Mouse (Mus musculus) induced T-regulatory cell, adult 2 months (primary cell): ENCODE data around the gene Cdk14.

Source experiments
- DNase-seq: peaks from one replicate; pipeline ENCODE4 v3.0.0-alpha.2; 2012; ENCODE audit warnings: low read depth

Cdk14 gene

DNA sequence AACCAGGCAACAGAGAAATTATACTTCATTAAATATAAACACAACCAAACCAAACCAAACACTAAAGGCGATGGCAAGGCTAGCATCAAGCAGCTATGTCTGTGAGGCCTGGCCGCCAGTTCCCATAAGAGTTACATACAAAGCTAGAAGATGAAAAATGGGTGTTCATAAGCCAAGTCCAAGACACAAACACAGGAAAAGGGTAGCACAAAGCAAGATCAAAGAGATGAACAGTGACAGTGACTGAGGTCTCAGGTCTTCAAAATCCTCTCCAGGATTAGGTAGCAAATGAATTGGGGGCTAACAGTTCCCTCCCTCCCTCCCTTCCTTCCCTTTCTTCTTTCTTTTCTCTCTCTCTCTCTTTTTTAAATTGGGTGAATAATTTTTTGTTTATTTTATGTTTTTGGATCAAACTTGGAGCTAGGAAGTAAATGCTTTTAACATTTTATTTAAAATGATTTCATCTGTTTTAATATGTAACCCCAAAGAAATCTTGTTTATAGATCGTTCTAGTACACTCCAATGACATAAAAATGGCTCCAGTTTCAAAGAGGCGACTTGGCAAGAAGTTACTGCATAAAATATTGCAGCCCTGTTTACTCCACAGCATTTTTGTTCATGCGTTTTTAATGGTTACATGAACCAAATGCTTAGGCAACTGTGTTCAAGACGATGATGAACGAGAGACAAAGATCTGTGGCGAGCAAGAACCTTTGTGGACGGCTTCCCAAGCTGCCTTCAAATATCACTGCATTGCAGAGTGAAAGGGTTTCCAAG lies 568.0 kb downstream of the Cdk14 start:
- DNase-seq, result no peak

DNA sequence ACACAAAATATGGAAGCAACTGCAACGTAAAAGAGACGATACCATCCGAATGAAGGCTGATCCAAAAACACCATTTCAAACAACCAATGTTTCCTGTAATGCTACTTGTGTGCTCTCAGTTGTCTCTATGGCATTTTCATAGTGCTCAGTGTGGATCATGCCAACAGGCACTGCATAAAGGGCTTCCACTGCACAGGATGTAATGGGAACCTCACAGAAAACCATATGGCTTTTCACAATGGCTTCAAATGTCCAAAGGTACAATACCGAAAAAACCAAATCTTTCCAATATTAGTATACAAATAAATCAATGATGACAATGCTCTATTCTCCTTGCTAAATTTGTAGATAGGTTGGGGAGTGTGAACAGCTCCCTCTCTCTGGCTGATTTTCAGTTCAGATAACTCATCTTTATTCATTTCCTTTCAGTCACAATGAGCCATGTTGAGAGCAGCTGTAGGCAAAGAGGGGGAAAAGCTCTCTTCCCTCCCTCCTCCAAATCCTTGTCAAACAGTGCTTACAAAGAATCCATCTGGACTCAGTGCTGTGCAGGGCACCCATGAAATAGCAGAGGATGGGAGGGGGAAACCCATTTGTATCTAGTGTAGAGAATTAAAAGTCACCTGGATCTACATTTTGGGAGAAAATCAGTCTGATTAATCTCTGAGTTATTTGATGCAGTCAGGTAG lies 568.7 kb downstream of the Cdk14 start:
- DNase-seq, result no peak

DNA sequence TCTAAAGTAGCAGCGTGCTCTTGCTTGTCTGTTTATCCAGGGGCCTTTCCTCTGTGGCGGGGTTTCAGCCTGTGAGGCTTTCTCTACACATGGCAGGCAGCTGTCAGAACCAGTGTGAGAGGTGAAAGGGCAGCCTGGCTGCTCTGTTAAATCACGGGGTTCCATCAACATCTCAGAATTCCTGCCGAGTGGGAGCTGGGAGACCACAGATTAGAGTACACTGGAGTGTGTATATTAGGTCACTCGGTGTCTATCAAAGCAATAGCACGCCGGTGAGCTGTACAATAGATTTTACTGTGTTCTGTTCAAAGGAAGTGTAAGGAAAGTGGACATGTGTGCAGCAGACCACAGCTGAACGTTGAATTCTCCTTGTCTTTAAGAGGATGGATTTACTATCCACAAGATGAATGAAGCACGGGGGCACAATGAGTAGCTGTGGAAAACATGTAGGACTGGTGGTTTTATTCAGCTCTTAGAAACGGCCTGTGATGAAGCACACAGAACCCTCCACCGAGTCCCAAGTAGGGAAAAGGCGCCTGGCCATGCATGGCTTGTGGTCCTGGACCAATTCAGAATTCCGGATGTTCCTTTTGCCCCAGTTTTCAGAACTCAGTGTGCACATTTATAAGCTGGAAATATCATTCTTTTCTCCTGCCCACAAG lies 585.2 kb downstream of the Cdk14 start:
- DNase-seq, result no peak

DNA sequence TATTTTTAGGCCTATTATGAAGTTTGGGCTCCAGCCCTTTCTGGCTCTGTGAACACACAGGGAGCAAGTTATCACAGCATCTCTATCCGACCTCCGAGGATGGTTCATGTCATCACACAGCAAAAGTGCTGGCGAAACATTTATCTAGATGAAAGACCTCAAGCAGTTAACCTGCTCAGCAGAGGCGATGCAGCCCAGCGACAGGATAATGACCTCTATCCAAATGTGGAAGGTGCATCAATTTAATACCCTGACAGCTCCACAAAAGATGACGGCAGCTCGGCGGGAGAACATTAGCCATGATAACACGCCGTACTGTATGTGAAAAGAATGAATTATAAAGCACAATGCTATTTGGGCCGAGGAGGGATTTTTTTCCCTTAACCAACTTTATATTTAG lies 586.2 kb downstream of the Cdk14 start:
- DNase-seq, result no peak

DNA sequence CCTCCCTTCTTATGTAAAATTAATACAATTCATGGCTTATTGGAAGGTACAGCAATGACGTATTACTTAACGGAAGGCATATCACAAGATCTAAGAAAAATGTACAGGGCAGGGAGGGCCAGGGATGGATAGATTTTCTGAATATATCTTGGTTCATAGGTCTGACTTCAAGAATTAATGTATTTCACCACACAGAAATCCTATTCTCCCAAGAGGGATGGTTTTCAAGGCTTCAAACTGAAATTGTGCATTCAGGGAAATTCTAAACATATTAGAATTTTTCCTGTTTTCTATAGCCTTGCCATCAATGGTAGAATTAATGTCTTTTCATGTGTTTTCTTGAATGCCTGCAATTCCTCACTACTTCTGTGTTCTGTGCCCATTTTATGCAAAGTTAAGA lies 593.2 kb downstream of the Cdk14 start:
- DNase-seq, result no peak

DNA sequence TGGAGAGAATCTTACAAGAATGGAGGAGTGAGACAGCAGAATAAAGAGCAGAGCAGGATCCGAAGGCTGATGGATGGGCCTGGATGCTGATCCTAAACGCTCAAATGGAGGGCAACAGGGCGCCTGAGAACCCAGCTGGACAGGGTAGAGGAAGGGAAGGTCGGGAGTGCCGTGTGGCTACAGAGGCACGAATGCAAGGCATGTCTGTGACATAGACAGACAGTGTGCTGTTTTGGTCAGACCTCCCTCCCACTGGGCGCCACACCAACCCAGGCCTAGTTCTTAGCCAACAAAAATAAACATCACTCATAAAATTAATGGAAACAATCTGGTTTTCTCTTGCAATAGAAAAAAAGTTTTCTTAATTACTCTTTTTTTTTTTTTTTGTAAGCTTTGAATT lies 594.2 kb downstream of the Cdk14 start:
- DNase-seq, result no peak

DNA sequence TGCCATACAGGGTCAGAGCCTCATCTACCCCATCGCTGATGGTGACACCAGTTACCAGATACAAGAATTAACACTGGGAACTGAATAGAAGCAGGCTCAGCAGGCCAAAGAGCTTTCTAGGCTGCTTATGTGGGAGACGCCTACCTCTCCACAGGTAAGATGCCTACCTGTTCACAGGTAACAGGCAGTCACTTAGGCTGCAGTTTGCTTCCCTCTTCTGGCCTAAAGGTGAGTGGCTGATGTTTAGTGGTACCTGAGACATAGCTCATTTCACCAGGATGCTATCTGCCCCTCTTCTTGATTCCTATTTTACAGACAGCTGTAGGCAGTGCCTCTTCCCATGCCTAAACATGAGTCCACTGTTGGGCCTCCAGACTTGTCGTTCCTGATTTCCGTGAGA lies 595.0 kb downstream of the Cdk14 start:
- no peak for DNase-seq

DNA sequence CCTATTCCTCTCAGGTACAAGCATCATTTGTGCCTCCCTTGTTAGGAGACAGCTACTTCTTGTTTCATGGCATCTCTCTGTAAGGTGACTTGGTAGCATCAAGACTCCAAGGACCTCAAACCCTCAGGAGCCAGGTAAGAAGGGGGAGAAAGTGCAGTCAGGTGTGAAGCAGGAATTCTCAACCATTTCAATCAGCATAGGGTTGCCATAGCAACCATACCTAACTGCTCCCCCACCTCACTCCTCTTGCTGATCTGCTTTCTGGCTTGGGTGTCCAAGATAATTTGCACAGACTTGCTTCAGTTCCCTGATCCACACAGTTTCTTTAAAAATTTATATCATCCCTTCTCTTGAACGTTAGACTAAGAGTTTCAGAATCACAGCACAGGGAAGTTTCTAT lies 595.9 kb downstream of the Cdk14 start:
- DNase-seq, result no peak

DNA sequence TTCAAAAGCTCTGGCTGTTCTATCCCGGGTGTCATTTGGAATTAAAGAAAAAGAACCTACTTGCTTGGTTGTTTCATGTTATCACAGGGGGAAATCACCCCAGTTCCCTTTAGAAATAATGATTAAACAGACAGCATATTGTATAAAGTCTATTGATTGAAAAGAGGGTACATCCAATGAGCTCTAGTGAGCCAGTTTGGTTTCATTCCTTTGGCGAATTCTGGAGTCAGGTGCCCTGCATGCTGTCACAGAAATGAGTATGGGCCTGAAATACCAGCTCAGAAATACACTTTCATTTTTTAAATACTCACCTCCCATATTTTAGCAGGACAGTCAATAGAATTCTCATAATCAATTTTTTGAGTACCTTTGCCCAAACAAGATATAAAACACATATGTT lies 598.1 kb downstream of the Cdk14 start:
- DNase-seq, result no peak

DNA sequence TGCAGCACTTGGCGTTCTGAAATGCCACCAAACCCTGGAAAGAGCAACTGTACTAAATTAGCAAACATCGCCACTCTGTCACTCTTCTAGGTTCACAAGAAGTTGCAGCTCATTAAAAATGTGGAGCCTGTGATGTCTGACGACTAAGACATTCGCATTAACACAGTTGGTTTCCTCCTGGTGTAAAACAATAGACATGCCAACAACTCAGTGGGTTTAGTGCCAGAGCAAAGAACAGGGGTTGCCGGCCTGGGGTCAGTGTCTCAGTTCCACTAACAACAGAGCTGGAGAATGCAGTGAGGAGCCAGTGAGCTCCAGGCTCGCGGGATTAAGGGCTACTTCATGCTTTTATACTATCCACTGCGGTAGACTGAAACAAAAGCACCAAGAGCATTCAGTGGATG lies 598.7 kb downstream of the Cdk14 start:
- no peak for DNase-seq

DNA sequence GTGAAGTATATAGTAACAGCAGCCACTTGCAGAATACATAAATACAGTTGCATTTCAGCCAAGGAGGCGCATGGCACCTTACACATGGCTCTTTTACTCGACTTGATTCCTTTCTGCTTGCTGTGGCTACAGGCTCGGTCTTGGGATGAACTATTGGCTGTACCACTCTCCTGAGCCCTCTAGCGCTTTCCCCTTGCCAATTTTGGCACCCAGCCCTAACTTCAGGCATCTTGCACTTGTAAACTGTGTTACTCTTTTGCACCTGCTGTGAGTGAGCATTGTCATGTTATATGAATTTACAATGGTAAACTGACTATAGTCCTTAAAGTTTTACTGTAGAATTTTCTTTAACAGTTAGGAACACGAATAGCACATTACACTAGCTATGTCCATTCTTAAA lies 603.1 kb downstream of the Cdk14 start:
- DNase-seq, result no peak

DNA sequence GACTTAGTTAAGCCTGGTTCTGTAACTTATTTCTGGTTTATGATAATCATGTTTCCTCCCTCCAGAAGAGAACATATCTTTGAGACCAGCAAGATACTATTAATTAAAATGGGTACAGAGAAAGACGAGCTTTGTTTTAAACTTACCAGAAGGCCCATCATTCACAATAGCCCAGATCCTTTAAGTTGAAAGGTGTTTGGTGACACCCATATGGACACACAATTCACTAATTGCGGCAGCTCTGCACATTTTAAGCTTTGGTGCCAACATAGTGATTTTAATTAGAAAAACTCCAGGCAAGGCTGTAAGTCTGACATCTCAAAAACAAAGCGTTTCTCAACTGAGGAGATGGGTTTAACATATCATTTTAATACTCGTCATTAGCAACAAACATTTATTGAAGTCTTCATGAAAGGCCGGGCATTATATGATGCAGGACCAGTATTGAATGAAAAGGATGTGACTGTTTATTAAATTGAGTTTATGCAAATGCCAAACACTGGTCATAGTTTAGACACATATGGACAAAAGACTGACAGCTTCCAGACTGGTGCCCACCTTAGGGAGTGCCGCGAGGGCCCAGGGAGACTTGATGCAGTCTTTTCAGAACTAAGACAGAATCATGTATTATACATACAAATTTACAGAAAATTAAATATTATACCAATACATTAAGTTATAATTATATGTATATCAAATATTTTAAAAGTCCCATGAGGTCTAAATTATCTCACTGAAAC lies 605.5 kb downstream of the Cdk14 start:
- DNase-seq, result no peak

DNA sequence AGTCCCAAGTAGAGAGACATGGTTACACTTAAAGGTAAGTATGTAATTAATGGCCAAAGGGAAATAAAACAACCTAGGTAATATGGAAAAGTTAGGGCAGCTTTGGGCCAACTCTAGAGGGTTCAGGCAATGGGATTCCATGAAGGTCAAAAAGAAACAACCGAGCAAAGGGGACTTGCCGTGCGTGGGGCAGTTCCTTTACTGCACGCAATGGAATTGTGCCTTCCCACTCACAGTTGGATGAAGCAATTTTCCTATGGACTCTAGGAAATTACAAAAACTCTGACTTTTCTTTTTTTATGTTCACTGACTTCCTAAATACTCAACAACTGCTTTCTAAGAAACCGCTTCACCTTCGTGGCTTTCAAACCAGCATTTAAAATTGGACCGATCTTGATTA lies 606.8 kb downstream of the Cdk14 start:
- no peak for DNase-seq

DNA sequence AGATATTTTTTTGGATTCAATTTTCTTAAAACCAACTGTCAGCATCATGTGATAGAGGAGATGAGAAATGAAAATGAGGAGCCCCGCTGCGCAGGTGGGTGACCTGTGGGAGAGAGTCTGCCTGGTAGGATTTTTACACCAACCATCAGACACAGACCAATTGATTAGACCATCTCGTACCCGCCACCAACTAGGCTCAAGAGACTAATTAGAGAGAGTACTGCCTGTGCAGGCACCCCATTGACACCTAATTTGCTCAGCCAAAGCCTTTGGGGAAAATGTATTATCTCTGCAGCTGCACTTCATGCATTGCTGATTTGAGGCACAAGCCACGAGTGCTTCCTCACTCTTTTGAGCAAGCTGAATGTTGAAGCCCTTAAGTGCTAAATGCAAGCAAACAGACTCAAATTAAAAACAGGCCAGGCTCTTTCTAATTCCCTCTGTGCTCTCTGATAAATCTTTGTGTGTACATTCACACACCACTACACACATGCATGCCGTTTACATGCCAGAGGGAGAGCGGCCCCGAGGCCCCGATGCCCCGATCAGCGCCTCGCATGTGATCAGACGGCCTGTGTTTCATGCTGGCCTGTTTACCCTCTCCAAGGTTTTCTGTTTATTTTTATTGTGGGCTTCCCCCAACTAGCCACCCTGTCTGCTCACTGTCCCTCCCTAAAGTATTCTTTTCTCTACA lies 607.9 kb downstream of the Cdk14 start:
- no peak for DNase-seq

DNA sequence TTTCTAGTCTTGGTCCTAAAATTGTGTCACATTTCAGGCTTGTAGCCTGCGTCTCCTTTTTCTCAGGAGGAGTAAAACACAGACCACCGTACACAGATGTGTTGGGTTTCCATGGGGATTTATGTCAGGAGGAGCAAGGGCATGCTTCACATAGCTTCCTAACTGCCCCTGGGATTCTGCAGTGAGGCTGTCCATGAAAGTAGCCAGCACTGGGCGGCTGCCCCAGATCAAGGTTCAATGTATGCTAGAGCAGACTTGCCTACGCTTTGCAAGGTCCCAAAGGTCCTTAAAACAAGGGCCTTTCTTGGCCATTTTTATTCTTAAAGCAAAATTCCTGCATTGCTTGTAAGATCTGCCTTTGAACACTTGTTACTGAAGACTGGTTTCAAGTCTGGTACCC lies 614.9 kb downstream of the Cdk14 start:
- DNase-seq, result no peak

DNA sequence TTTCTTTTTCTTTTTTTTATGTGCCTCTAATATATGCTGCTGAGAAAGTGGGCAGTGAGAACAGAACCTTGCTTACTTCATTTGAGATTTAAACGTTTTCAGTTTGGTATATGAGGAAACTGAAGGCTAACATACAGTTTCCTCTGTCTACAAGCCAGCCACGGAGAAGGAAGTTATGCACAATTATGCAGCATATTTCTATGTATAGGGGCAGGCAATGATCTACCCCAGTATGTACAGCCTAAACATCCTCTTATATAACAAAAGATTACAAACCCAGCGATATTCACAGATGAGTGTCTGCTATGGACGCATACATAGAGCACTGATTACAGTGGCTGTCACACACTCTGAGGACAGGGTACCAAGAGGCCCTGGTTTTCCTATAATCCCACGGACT lies 616.4 kb downstream of the Cdk14 start:
- no peak for DNase-seq

DNA sequence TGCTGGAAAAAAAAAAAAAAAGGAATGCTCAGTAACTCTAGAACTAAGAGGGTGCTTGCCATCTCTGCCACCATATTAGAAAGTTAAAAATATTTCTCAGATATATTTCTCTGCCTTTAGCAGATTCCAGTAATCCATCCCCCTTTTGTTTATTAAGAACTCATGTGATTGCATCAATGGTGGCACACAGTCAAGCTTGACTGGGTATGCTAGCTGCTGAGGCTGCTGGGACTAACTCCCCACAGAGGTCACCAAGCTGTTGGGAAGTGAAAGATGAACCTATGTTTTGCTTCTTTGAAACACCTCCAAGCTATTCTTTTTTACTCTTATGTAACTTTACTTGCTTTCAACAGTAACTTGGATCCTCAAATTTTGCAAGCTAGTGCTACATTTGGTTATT lies 618.1 kb downstream of the Cdk14 start:
- DNase-seq, result no peak

DNA sequence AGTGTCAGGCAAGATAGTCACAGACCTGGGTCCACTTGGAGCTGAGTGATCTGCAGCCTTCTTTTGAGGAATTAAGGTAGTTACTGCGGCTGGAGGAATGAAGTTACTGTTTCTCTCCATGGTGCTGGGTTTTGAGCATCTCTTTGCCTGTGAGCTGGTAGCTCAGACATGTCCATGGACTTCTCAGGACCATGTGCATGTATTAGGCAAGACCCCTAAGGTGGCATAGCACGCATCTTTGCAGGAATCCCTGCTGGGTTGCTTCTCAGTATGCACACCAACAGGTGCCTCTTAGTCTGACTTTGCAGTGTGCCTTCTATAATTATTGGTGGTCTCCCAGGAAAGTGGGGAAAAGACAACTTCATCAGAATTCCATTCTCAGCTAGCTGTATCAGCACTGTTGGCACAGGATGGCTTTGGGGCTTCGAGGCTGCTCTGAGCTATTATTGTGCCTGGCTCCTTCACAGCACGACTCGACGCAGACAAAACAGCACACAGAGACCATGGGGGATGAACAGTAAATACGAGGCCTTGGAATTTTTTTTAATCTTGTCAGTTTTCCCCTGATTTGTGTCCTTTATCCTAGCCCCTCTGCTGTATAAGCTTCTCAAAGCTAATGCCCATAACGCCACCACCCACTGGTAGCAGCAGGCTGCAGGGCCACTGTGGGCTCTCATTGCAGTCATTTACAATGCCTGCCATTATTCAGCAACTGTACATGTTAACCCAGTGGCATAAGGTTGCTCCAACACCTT lies 618.8 kb downstream of the Cdk14 start:
- no peak for DNase-seq

DNA sequence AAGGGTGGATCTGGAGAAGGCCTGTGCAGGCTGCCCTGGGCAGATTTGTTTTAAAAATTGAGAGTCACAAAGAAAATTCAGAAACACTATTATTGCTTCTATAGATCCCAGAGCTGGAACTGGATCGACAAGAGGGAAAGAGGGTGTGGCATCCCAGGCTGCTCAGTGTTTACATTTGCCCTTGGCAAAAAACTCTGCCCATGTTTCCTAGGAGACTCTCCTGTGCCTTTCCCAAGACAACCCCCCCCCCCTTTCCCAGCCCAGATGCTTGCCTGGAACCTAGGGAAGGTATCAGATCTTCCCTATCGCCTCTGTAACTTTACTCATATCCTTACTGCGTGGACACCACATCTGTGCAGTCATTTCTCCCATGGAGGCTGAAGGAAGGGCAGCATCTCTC lies 628.9 kb downstream of the Cdk14 start:
- no peak for DNase-seq

DNA sequence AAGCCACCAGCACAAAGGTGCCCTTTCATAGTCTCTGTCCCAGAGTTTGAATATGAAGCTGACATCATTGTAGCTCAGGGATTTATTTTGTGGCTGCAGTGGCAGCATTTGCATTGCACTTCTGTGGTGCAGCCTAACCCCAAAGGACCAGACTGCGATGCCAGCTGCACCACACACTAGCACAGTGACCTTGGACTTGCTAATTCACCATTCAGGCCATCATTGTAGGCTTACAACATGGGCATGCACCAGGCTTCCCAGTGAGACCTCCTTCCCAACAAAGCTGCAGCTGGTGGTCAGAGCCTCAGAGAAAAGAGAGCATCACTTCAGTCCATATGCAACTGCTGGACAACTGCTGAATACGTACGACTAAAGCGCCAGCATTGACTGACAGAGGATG lies 629.8 kb downstream of the Cdk14 start:
- DNase-seq, result no peak

DNA sequence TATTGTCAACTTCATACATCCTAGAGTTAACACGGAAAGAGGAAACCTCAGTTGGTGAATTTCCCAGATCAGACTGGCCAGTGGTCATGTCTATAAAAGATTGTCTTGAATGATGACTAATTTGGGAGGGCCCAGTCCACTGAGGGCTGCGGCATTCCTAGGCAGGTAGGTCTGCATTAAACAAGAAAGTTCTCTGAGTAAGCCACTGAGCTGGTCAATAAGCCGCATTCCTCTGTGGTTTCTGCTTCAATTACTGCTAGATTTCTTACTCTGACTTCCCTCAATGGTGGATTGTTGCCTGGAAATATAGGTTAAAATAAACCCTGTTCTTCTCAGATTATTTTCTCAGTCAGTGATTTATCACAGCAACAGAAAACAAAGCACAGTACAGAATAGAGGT lies 631.6 kb downstream of the Cdk14 start:
- DNase-seq, result no peak
